Mouse (Mus musculus) layer of hippocampus, adult 8-10 months (tissue): ENCODE data around the gene Ccm2l. TPM values are rescaled to one million over a fixed set of nuclear protein-coding genes. Genes with fewer than 3 reads are reported as not detected.
A peak's percentile ranks its signal among the peaks of the same experiment; 100 is the strongest.

Source experiments
- DNase-seq, 2 experiments: peaks; one replicate each; pipeline ENCODE4 v3.0.0; 2022; ENCODE audit warnings: low spot score in 2 of 2
- total RNA-seq, 4 experiments: library from RNA; stranded (reverse); gene quantifications; 2 replicates each; pipeline ENCODE4 v1.2.4; 2022

Gene Ccm2l
- total RNA-seq, 4 experiments from 2014 or later, result 4.9 to 6.4 (median 5.6) TPM

GRCm38 (mm10) chr2:153052700-153053351, 12.9 kb upstream of the Ccm2l start:
- DNase-seq, result no peak

- DNase-seq, result no peak
These were observed 11.9 kb upstream of the Ccm2l start for GRCm38 (mm10) chr2:153053896-153054295.

- no peak for DNase-seq
These were observed 10.4 kb upstream of the Ccm2l start for GRCm38 (mm10) chr2:153055270-153055920.

DNA sequence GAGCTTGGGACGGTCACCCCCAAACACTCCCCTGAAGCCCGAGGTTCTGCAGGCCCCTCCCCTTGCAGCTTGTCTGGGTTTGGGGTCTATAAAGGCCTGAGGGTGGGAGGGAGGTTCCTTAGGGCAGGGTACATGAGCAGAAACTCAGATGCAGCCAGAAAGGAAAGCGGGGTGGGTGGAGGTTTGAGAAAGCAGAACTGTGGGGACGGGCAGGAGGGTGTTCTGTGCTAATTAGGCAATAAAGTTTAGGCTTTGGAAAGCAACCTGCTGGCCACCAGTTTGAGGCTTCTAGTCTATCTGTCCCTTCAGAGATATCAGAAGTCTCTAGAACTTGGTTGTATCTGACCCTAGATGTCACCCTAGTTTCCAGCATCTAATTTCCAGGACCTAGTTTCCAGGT, 7.4 kb upstream of the Ccm2l start:
- DNase-seq, result no peak

DNA sequence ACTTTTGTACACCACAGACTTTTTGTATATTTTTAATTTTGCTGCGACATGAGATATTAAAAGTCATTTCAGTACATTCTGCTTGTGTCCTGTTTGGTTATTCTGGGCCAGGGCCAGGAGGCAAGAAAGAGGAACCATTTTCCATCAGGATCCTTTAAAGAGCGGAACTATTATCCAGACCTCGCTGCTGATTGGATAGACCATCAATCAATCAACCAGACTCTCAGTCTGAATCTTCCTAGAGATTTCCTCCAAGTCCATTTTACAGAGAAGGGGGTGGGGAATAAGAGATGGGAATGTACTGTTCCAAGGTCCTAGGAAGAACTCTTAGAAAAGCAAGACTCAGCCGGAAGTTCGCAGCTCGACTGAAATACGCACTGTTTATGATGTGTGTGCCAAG, 5.5 kb upstream of the Ccm2l start:
- no peak for DNase-seq

- DNase-seq, result peak; percentile 24 to 29
These were observed 2.4 kb upstream of the Ccm2l start for GRCm38 (mm10) chr2:153063394-153063793.

DNA sequence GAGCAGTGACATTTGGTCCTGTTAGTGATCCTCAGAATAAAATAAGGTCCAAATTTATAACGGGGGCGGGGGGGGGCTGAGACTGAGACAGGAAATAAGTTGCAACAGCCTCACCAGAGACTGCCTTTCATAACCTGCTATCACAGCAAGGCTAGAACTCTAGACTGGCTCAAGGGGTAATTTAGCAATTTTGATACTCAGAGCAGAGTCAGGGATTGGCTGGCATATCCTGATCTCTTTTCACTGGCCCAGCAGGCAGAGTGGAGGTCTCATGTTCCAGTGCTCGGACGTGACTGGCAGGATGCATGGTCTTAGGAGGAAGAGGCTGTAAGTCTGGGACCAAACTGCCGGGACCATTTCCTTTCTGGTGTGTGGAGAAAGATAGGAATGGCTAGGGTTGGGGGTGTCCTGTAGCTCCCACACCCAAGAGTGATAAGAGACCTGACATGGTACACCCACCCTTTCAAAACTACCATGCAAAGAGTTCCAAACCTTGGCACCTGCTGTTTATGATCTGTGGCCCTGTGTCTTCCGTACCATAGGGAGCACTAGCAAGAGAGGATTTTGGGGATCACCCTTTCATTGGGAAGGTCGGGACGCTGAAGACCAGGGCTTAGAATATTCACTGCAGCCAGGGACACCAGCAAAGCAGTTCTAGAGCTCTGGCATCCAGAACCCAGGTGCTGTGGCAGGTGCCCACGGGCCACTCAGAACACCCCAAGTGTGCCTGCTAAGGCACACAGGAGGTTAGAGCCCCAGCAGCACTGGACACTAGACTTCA, 1.4 kb upstream of the Ccm2l start:
- DNase-seq, result no peak

DNA sequence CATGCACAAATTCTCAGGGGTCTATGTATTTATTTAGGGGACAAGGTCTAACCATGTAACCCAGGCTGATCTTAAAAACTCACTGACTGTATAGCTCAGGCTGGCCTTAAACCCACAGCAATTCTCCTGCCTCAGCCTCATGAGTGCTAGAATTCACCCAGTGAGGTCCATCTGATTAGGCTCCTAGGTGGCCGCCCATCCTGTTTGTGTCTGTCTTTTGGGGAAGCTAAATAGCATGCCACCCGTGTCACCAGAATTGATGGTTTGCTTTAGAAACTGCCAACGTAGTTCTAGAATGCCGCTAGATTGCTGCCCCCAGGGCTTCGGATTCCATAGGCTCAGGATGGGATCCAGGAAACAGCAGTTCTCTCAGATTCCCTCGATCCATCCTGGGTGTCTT, 1.2 kb downstream of the Ccm2l start:
- no peak for DNase-seq

DNA sequence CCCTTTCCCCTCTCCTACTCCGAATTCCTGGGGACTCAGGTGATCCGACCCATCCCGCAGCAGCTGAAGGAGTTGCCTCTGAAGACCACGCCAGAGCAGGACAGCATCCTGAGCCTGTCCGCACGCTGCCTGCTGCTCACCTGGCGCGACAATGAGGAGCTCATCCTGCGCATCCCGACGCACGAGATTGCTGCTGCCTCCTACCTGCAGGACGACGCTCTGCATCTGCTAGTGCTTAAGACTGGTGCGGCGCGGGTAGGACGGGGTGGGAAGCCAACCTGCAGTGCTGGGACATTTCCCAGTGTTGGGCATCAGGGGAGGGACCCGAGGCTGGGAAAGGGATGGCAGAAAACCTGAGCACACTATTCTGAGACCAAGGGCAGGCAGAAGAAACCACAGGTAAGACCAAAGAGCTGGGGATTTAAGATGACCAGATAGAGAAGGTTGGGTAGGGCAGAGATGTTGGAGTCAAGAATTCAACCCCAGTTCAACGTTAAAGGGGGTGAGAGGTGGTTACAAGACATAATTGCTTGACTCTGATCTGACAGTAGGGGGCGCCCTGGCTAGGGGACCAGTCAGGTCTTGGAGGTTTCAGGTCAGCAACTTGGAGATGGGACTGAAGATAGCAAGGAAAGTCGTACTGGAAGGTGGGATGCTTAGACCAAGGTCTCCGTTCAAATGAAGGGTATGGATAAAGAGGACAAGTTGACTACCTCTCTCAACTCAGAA, 5.2 kb downstream of the Ccm2l start:
- no peak for DNase-seq

- peak in 1 of 2 experiments; percentile 43 for DNase-seq
These were observed 5.9 kb downstream of the Ccm2l start for GRCm38 (mm10) chr2:153071491-153072184.

- DNase-seq, result no peak
These were observed 8.9 kb downstream of the Ccm2l start for GRCm38 (mm10) chr2:153074651-153075050.

DNA sequence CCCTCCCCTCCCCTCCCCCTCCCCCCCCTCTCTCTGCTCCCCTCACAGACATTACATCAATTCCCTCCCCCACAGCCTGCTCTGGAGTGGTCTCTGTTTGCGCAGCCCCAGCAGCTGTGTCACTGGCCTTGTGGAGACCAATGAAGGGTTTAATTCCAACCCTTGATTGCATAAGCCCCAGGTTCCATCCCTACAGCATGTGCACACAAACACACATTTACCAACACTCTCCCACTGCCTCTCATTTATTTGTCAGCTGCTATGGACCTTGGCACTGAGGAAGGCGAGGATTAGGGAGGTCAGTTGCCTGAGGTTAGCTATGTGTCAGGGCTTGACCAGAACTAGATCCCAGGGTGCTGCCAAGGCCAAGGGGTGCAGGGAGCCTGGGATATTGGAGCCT, 10.2 kb downstream of the Ccm2l start:
- no peak for DNase-seq

DNA sequence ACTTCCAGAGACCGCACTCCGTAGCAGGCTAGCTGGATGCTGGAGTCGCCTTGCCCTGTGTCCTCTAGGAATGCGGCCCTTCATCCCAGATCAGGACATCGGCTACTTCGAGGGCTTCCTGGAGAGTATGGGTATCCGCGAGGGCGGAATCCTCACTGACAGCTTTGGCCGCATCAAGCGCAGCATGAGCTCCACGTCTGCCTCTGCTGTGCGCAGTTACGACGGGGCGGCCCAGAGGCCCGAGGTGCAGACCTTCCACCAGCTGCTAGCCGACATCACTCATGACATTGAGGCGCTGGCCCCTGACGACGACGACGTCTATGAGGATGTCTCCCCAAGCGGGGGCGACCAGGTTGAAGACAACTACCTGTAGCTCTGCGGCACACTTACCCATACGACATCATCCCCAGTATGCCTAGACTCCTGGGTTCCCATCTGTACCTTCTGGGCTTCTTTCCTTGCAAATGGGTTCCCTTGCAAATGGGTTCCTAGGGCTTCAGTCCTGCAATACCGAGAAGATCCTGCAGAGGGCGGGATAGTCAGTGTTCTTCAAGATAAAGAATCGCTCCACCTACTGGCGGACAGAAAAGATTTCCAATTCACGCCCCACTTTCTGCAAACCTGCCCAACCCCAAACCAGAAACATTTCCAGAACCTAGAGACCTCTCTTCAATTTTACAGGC, 15.2 kb downstream of the Ccm2l start:
- DNase-seq, result peak; percentile 45 to 84

DNA sequence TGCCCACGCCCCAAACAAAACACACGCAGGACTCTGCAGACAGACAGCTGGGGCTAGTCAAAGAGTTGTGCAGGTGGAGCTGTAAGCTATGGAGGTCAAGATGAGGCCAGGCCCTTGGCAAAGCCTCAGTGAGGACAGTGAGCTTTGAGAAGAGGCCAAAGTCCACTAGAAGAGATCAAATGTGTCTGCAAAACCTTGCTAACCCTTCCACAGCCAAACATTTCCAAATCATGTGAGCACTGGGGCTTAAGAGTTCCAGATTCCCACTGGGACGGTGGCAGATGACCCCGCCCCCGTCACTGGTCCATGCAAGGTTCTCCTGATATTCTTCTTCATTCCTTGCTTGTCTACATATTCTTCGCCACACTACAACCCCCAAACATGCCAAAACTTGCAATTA, 16.1 kb downstream of the Ccm2l start:
- no peak for DNase-seq

DNA sequence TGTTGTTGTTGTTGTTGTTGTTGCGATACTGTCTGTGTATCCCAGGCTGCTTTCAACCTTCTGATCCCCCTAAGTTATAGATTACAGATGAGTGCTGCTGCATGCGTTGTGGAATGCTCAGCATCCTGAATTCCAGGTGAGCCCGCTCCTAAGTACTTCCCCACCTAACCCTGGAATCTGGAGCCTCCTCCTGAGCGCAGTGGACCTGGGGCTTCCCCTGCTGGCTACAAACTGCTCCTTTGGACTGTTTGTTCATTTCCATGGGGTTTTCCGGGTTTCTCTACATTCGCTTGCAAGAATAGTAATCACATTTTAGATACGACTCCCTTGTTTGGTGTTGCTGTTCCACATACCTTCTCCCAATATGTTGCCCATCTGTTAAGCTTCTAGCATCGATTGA, 17.5 kb downstream of the Ccm2l start:
- DNase-seq, result no peak

- DNase-seq, result no peak
These were observed 18.1 kb downstream of the Ccm2l start for GRCm38 (mm10) chr2:153083824-153084223.

- no peak for DNase-seq
These were observed 18.7 kb downstream of the Ccm2l start for GRCm38 (mm10) chr2:153084261-153084976.

DNA sequence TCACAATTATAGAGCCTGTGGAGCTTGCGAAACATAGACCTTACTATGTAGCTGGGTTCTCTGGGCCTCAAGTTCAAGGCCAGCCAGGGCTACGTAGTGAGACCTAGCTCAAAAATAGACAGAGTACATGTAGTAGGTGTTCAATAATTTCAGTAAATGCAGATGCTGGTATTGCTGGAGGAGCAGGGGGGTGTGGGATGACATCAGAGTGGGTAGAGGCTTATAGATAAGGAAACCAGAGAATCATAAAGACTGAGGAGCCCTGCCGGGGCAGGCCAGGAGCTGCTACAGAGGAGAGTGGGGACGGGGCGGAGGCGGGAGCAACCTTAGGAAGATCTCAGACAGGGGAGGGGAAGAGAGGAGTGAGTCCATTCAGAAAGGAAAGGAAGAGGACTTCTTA, 19.8 kb downstream of the Ccm2l start:
- no peak for DNase-seq

DNA sequence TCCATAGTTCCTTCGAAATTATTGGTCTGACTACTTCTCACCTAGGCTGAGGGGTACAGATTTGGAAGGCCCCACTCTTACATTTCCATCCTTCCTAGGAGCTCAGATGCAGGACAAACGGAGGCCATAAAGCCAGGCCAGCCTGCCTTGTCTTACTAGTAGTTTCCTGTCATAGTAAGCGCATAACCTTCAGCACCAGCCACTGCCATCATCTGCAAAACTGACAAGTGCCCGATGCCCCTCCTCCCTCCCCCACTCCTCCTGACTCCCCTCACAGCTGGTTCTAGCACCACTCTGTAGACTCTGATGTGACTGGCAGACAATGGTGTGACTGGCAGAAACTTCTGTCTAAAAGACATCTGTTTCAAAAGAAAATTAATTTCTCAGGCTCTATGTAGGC, 20.4 kb downstream of the Ccm2l start:
- no peak for DNase-seq

GRCm38 (mm10) chr2:153087091-153087490, 21.3 kb downstream of the Ccm2l start:
- DNase-seq, result peak in 1 of 2 experiments; percentile 41
